Mouse (Mus musculus) liver, embryonic 15.5 days (tissue): Measurements from ENCODE around the gene Itpk1. TPM values are rescaled to one million over a fixed set of nuclear protein-coding genes. Genes with fewer than 3 reads are reported as not detected.

ENCODE experiments used
- ATAC-seq: fragments of 200-750 bp; cut with Nextera tagmentation; 2 replicates; pipeline ENCODE4 v1.8.0; 2017; ENCODE audit warnings: moderate number of reproducible peaks, mild to moderate bottlenecking, moderate library complexity; ENCODE audit not compliant: insufficient read depth
- H3K27ac ChIP-seq: fragments of 300-500 bp; sonication (generic); replicated peaks from 2 replicates; pipeline ENCODE4 v1.5.1; 2015; ENCODE audit warnings: mild to moderate bottlenecking, inconsistent platforms
- H3K27me3 ChIP-seq: fragments of 300-500 bp; sonication (generic); 2 replicates; pipeline ENCODE4 v1.6.1; 2015; ENCODE audit warnings: mild to moderate bottlenecking, inconsistent platforms
- H3K36me3 ChIP-seq: fragments of 300-500 bp; sonication (generic); replicated peaks from 2 replicates; pipeline ENCODE4 v1.6.1; 2015; ENCODE audit warnings: moderate library complexity, mild to moderate bottlenecking, inconsistent platforms
- H3K4me1 ChIP-seq: fragments of 300-500 bp; sonication (generic); replicated peaks from 2 replicates; pipeline ENCODE4 v1.6.1; 2015; ENCODE audit warnings: inconsistent platforms
- H3K4me2 ChIP-seq: fragments of 300-500 bp; sonication (generic); 2 replicates; pipeline ENCODE4 v1.6.1; 2015; ENCODE audit warnings: moderate library complexity, mild to moderate bottlenecking, inconsistent platforms
- H3K4me3 ChIP-seq: fragments of 300-500 bp; sonication (generic); replicated peaks from 2 replicates; pipeline ENCODE4 v1.5.1; 2015; ENCODE audit warnings: mild to moderate bottlenecking, inconsistent platforms
- H3K9ac ChIP-seq: fragments of 300-500 bp; sonication (generic); 2 replicates; pipeline ENCODE4 v1.6.1; 2015; ENCODE audit warnings: moderate library complexity, mild to moderate bottlenecking, inconsistent platforms
- H3K9me3 ChIP-seq: fragments of 300-500 bp; sonication (generic); replicated peaks from 2 replicates; pipeline ENCODE4 v1.6.1; 2016; ENCODE audit warnings: inconsistent platforms
- WGBS: fragments of 180-500 bp; shearing (Covaris S2); methylation state at CpG from one replicate; pipeline ENCODE4 v1.1.7; 2015; ENCODE audit warnings: mixed read lengths; ENCODE audit not compliant: insufficient replicate concordance; 5-methylcytosine and 5-hydroxymethylcytosine counted together
- polyA plus RNA-seq: library from polyadenylated mRNA; unstranded; fragments of >200 nt; fragmentation: Nextera tagmentation; extraction: Ambion mirVana; gene quantifications from 2 replicates; pipeline ENCODE4 v1.2.1, GENCODE M21; 2015

Itpk1 gene
- polyA plus RNA-seq, 1 experiment from 2014 or later = 4.0 TPM

DNA sequence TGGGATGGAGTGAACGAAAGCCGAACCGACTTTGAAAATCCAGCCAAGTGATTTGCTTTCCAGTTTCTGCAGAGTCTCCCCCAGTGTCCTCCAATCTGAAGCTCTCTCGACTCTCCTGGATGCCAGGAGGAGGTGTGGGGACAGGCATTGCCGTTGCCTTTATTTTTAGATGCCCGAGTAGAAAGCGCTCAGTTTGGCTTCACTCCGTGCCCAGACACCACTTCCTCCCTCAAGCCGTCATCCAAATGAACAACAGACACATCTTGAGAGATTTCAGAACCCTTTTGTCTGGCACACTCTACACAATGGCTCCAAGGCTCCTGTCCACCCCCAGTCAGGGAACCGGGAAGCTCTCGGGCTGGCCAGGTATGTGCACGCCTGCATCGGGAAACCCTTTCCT lies 30.6 kb downstream of the Itpk1 start:
- no peak overlapping the region for H3K4me2 ChIP-seq
- no peak overlapping the region for H3K4me3 ChIP-seq
- no peaks in the 10 kb centered on the region for H3K36me3 ChIP-seq
- no peak overlapping the region for H3K27ac ChIP-seq
- 69% methylated on average over 13 of the region's 13 CpGs for WGBS
- no peaks in the 10 kb centered on the region for H3K27me3 ChIP-seq
- H3K4me1 ChIP-seq = no peaks in the 10 kb centered on the region; the same call in 1 of the 2 replicates
- ATAC-seq = no peak
- no peaks in the 10 kb centered on the region for H3K9me3 ChIP-seq
- H3K9ac ChIP-seq = no peak overlapping the region

- ATAC-seq = no peak
- H3K4me3 ChIP-seq = no peak overlapping the region
- H3K27ac ChIP-seq = no peak overlapping the region
- no peak overlapping the region for H3K4me2 ChIP-seq
- H3K27me3 ChIP-seq = no peaks in the 10 kb centered on the region
- no peaks in the 10 kb centered on the region for H3K9me3 ChIP-seq
- no peak overlapping the region for H3K9ac ChIP-seq
- 64% methylated on average over 20 of the region's 20 CpGs for WGBS
- no peaks in the 10 kb centered on the region for H3K36me3 ChIP-seq
- no peaks in the 10 kb centered on the region; the same call in 1 of the 2 replicates for H3K4me1 ChIP-seq
Observed at GRCm38 (mm10) chr12:102672857-102673839, 31.6 kb downstream of the Itpk1 start.

GRCm38 (mm10) chr12:102672176-102672575 lies 32.6 kb downstream of the Itpk1 start:
- no peaks in the 10 kb centered on the region for H3K9me3 ChIP-seq
- H3K4me3 ChIP-seq = no peak overlapping the region
- no peaks in the 10 kb centered on the region for H3K36me3 ChIP-seq
- ATAC-seq = no peak
- H3K27me3 ChIP-seq = no peaks in the 10 kb centered on the region
- H3K9ac ChIP-seq = no peak overlapping the region
- WGBS = 31% methylated on average over 8 of the region's 8 CpGs
- H3K27ac ChIP-seq = no peak overlapping the region
- H3K4me2 ChIP-seq = no peak overlapping the region
- H3K4me1 ChIP-seq = no peaks in the 10 kb centered on the region; the same call in 1 of the 2 replicates

GRCm38 (mm10) chr12:102670848-102671247 lies 33.9 kb downstream of the Itpk1 start:
- Histone ChIP-seq H3K27me3 (no peaks in the 10 kb centered on the region), H3K36me3 (no peaks in the 10 kb centered on the region), H3K9me3 (no peaks in the 10 kb centered on the region), H3K9ac (no peak overlapping the region), H3K27ac (no peak overlapping the region), H3K4me3 (no peak overlapping the region), H3K4me2 (no peak overlapping the region), H3K4me1 (no peaks in the 10 kb centered on the region; the same call in 1 of the 2 replicates)
- no peak for ATAC-seq
- 70% methylated on average over 8 of the region's 8 CpGs for WGBS

- Histone ChIP-seq H3K9me3 (no peaks in the 10 kb centered on the region), H3K9ac (no peak overlapping the region), H3K27ac (no peak overlapping the region), H3K36me3 (no peaks in the 10 kb centered on the region), H3K4me1 (no peaks in the 10 kb centered on the region), H3K4me2 (no peak overlapping the region), H3K4me3 (no peak overlapping the region), H3K27me3 (no peaks in the 10 kb centered on the region)
- 66% methylated on average over 10 of the region's 10 CpGs for WGBS
- 0 out of 2 replicates have a peak, but pooled peaks have one; percentile 34 for ATAC-seq
Observed at GRCm38 (mm10) chr12:102665465-102666202, 39.1 kb downstream of the Itpk1 start.

GRCm38 (mm10) chr12:102664052-102664448 lies 40.7 kb downstream of the Itpk1 start:
- H3K27me3 ChIP-seq = no peaks in the 10 kb centered on the region
- no peaks in the 10 kb centered on the region for H3K9me3 ChIP-seq
- WGBS = 67% methylated on average over 2 of the region's 2 CpGs
- no peaks in the 10 kb centered on the region for H3K4me1 ChIP-seq
- H3K4me2 ChIP-seq = no peak overlapping the region
- no peak overlapping the region for H3K4me3 ChIP-seq
- no peak for ATAC-seq
- no peak overlapping the region for H3K9ac ChIP-seq
- no peaks in the 10 kb centered on the region for H3K36me3 ChIP-seq
- no peak overlapping the region for H3K27ac ChIP-seq

DNA sequence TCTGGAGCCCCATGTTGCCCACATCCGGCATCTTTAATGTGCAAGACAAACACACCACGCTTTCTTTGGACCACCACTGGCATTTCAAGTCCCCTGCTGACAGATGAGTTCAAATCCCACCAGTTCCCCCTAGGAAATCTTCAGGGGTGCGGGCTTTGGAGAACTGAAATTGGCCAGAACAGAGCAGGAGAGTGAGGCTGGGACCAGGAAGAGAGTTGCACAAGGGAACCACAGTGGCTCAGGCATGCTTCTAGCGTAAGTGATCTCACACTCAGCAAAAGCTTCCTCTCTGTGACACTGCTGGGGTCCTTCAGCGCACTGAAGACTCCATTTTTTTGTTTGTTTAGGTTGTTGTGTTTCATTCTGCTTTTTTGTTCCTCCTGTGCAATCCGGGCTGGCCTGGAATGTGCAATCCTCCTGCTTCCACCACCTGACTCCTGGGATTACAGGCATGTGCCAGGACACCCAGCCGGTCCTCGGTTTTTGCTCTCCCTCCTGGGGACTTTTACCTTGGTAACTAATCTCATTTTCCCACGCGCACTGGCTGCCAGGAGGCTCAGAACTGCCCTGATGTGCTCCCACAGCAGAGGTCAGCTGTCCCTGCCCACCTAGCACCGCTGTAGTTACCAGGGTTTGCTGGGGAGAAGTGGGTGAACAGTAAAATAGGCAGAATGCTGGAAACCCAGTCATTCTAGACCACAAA lies 41.2 kb downstream of the Itpk1 start:
- ATAC-seq = no peak
- H3K27ac ChIP-seq = no peak overlapping the region
- WGBS = 69% methylated on average over 11 of the region's 11 CpGs
- no peaks in the 10 kb centered on the region for H3K4me1 ChIP-seq
- no peak overlapping the region for H3K9ac ChIP-seq
- no peaks in the 10 kb centered on the region for H3K9me3 ChIP-seq
- H3K27me3 ChIP-seq = no peaks in the 10 kb centered on the region
- H3K4me2 ChIP-seq = no peak overlapping the region
- H3K36me3 ChIP-seq = no peaks in the 10 kb centered on the region
- no peak overlapping the region for H3K4me3 ChIP-seq

GRCm38 (mm10) chr12:102661772-102662171 lies 43.0 kb downstream of the Itpk1 start:
- no peaks in the 10 kb centered on the region for H3K9me3 ChIP-seq
- WGBS = 78% methylated on average over 7 of the region's 7 CpGs
- H3K4me3 ChIP-seq = no peak overlapping the region
- no peak overlapping the region for H3K27ac ChIP-seq
- no peaks in the 10 kb centered on the region for H3K36me3 ChIP-seq
- H3K4me2 ChIP-seq = no peak overlapping the region
- no peak for ATAC-seq
- no peaks in the 10 kb centered on the region for H3K4me1 ChIP-seq
- no peak overlapping the region for H3K9ac ChIP-seq
- H3K27me3 ChIP-seq = no peaks in the 10 kb centered on the region

DNA sequence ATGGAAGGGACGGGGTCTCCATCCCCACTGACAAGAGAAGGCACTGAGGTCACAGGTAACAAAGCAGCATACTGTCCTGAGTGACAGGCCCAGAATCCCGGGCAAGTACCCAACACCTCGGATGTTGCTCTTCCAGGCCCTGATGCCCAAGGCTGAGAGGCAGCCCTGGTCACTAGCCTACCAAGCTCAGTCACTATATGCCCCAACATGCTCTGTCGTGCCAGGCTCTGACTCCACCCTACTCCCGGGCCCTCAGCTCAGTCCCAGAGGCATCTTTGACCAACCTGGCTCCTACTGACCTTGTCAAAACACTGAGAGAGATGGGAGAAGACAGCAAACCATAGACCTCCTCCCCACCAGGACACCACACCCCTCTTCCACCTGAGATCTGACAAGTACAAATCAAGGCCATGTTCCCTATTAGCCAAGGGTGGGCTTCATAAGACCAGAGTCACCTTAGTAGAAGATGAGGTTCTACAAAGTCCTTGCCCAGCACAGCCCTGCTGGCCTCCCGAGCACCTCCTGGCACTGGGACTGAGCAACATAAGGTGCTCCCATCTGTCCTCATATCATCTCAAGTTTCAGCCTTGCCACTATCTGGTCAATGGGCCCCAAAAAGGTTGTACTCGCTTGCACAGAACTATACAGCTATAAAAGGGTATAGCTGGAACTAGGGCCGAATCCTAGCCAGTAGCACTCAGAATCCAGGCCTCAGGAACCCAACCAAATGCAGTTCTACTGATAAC lies 43.7 kb downstream of the Itpk1 start:
- Histone ChIP-seq H3K27ac (no peak overlapping the region), H3K27me3 (no peaks in the 10 kb centered on the region), H3K4me3 (no peak overlapping the region), H3K36me3 (no peaks in the 10 kb centered on the region), H3K4me2 (no peak overlapping the region), H3K4me1 (no peaks in the 10 kb centered on the region), H3K9me3 (no peaks in the 10 kb centered on the region), H3K9ac (no peak overlapping the region)
- WGBS = 61% methylated on average over 8 of the region's 8 CpGs
- ATAC-seq = no peak

- Histone ChIP-seq H3K4me1 (peaks cover 12% of the 10 kb centered on the region), H3K9me3 (no peaks in the 10 kb centered on the region), H3K4me3 (no peak overlapping the region), H3K27ac (no peak overlapping the region), H3K9ac (no peak overlapping the region), H3K36me3 (no peaks in the 10 kb centered on the region), H3K27me3 (no peaks in the 10 kb centered on the region), H3K4me2 (no peak overlapping the region)
- ATAC-seq = no peak
- 52% methylated on average over 6 of the region's 6 CpGs for WGBS
Observed at GRCm38 (mm10) chr12:102653003-102653402, 51.7 kb downstream of the Itpk1 start.
